Mouse (Mus musculus) kidney, adult 2 months (tissue): ENCODE results near the gene Dnajc7. TPM values are rescaled to one million over a fixed set of nuclear protein-coding genes. Genes with fewer than 3 reads are reported as not detected.

Experiments
- DNase-seq: peaks from one replicate; pipeline ENCODE4 v3.0.0; 2021
- H3K27ac ChIP-seq: fragments of 200-500 bp; 2 replicates; pipeline ENCODE4 v1.5.1; 2012; ENCODE audit warnings: low read depth, low read length, control low read depth, inconsistent platforms; ENCODE audit not compliant: insufficient read depth
- H3K27me3 ChIP-seq: fragments of 200-500 bp; replicated peaks from 2 replicates; pipeline ENCODE4 v1.6.1; 2012; ENCODE audit warnings: mild to moderate bottlenecking, moderate library complexity, low read length, inconsistent platforms; ENCODE audit not compliant: control insufficient read depth, insufficient read depth
- H3K36me3 ChIP-seq: fragments of 200-500 bp; 2 replicates; pipeline ENCODE4 v1.6.1; 2012; ENCODE audit warnings: mild to moderate bottlenecking, moderate library complexity, low read length, inconsistent platforms; ENCODE audit not compliant: control insufficient read depth, insufficient read depth
- H3K4me1 ChIP-seq: fragments of 200-500 bp; 2 replicates; pipeline ENCODE4 v1.6.1; 2011; ENCODE audit warnings: low read length; ENCODE audit not compliant: control insufficient read depth, insufficient read depth
- H3K4me3 ChIP-seq: fragments of 200-500 bp; 2 replicates; pipeline ENCODE4 v1.5.1; 2011; ENCODE audit warnings: mild to moderate bottlenecking, low read depth, low read length, control low read depth; ENCODE audit not compliant: insufficient read depth
- CTCF ChIP-seq: fragments of 200-500 bp; conservative IDR thresholded peaks from 2 replicates; pipeline ENCODE4 v1.5.1; 2011; ENCODE audit warnings: low read depth, mild to moderate bottlenecking, control low read depth, low read length, moderate library complexity, mixed read lengths; ENCODE audit not compliant: insufficient read depth, insufficient read length
- POLR2A ChIP-seq: fragments of 200-500 bp; IDR thresholded peaks from one replicate; pipeline ENCODE4 v1.6.1; 2011; ENCODE audit warnings: low read depth, low read length, control low read depth
- WGBS: fragments of 180-500 bp; shearing (Covaris S2); methylation state at CpG from one replicate; pipeline ENCODE4 v1.1.7; 2018; 5-methylcytosine and 5-hydroxymethylcytosine counted together
- polyA plus RNA-seq: library from polyadenylated mRNA; depleted of rRNA; stranded (reverse); fragments of >200 nt; gene quantifications from 2 replicates; pipeline ENCODE4 v1.2.3, GENCODE M21; 2012

Gene Dnajc7
- polyA plus RNA-seq, 1 experiment, result 45.6 TPM

GRCm38 (mm10) chr11:100574708-100575483 is 45.1 kb downstream of the Dnajc7 start, which contains the start of gene Cnp:
TSS of gene Cnp (plus strand) at chr11:100574904.
- Histone ChIP-seq H3K27ac (peak within 1 kb of the TSS; percentile 51), H3K27me3 (no peaks in the 10 kb centered on the region), H3K36me3 (no peaks in the 10 kb centered on the region), H3K4me3 (peak within 1 kb of the TSS; percentile 78), H3K4me1 (peaks cover 6% of the 10 kb centered on the region; the same call in 1 of the 2 replicates)
- TF ChIP-seq CTCF, result no peak
- no peak for TF ChIP-seq POLR2A
- under 1% methylated on average over 47 of the region's 47 CpGs for WGBS
- DNase-seq, result peak; percentile 88

- 49% methylated on average over 3 of the region's 3 CpGs for WGBS
- peak overlapping the region; percentile 78; the same call in 1 of the 2 replicates for H3K4me3 ChIP-seq
- peaks cover 6% of the 10 kb centered on the region; the same call in 1 of the 2 replicates for H3K4me1 ChIP-seq
- no peak for DNase-seq
- H3K27ac ChIP-seq, result peak overlapping the region; percentile 51
- H3K36me3 ChIP-seq, result no peaks in the 10 kb centered on the region
- no peaks in the 10 kb centered on the region for H3K27me3 ChIP-seq
- no peak for TF ChIP-seq CTCF
- TF ChIP-seq POLR2A, result no peak
Measured at GRCm38 (mm10) chr11:100574188-100574587, 45.8 kb downstream of the Dnajc7 start.

GRCm38 (mm10) chr11:100571202-100571567 is 48.8 kb downstream of the Dnajc7 start:
- Histone ChIP-seq H3K4me3 (peak overlapping the region; percentile 30), H3K27ac (no peak overlapping the region), H3K4me1 (peaks cover 10% of the 10 kb centered on the region; the same call in 1 of the 2 replicates), H3K27me3 (no peaks in the 10 kb centered on the region), H3K36me3 (no peaks in the 10 kb centered on the region)
- TF ChIP-seq CTCF (no peak), POLR2A (no peak)
- DNase-seq, result no peak
- 8% methylated on average over 16 of the region's 16 CpGs for WGBS

DNA sequence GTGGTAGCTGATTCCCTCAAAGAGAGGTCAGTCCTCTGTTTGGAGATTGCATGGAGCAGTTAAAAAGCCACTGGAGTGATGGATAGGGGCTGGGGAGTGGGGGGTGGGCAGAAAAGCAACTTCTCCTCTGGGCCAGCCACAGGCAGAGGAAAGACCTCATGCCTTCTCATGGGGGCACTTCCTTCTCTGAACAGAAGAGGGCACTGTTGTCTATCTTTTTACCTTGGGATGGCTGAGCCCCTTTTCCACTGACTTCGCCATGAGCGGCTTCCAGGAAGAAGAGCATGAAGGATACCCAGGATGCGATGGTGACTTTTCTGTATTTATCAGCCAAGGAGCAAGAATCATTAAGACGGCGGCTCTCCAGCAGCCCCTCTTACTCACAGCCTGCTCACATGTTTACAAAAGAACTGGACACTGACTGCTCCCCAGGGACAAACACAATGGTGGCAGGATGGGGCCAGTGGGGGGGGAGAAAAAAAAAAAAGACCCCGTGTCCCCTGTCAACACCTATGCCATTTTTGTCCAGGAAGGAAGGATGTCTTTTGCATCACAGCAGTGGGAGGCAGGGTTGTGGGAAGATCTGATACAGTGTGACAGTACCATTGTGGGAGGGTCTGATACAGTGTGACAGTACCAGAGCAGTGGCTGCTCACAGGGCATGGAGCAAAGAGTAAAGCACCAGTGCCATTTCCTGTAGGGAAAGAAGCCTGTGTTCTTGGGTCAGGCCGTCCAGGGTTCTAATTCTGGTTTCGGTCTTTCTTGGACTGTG is 49.4 kb downstream of the Dnajc7 start:
- 10% methylated on average over 8 of the region's 8 CpGs for WGBS

GRCm38 (mm10) chr11:100569789-100570188 is 50.2 kb downstream of the Dnajc7 start:
- H3K4me3 ChIP-seq, result no peak overlapping the region
- no peak overlapping the region for H3K27ac ChIP-seq
- H3K36me3 ChIP-seq, result no peaks in the 10 kb centered on the region
- DNase-seq, result no peak
- 64% methylated on average over 9 of the region's 9 CpGs for WGBS
- no peak for TF ChIP-seq CTCF
- TF ChIP-seq POLR2A, result no peak
- H3K27me3 ChIP-seq, result no peaks in the 10 kb centered on the region
- H3K4me1 ChIP-seq, result peaks cover 10% of the 10 kb centered on the region; the same call in 1 of the 2 replicates

More for the DNA sequence above, 49.4 kb downstream of the Dnajc7 start:
- H3K4me3 ChIP-seq, result peak overlapping the region; percentile 30
- H3K36me3 ChIP-seq, result no peaks in the 10 kb centered on the region
- TF ChIP-seq POLR2A (no peak), CTCF (peak; percentile 93)
- peak; percentile 82 for DNase-seq
- no peaks in the 10 kb centered on the region for H3K27me3 ChIP-seq
- H3K4me1 ChIP-seq, result peaks cover 10% of the 10 kb centered on the region; the same call in 1 of the 2 replicates
- H3K27ac ChIP-seq, result no peak overlapping the region

GRCm38 (mm10) chr11:100568692-100569091 is 51.3 kb downstream of the Dnajc7 start:
- no peaks in the 10 kb centered on the region for H3K36me3 ChIP-seq
- H3K27me3 ChIP-seq, result no peaks in the 10 kb centered on the region
- 90% methylated on average over 8 of the region's 8 CpGs for WGBS
- H3K27ac ChIP-seq, result no peak overlapping the region
- H3K4me1 ChIP-seq, result 0 out of 2 replicates have a peak, but pooled peaks cover 8% of the 10 kb centered on the region
- no peak for DNase-seq
- TF ChIP-seq CTCF, result no peak
- no peak for TF ChIP-seq POLR2A
- H3K4me3 ChIP-seq, result no peak overlapping the region

DNA sequence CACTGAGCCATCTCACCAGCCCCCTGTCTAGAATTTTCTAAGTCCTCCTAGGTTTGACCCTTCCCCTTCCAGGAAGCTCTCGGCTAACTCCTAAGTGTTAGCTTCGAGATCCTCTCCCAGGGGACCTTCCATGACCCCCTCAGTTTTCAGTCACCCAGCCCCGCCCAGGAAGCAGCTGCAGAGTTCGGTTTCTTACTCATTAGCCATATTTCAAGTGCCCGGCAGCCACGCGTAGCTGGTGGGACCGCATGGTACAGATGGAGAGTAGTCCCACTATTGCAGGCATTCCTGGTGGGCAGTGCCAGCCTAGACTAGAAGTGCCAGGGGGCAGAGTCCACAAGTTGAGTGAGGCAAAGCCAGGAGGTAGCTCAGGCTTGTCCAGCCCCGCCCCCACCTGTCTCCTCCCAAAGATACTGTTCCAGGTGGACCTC is 52.1 kb downstream of the Dnajc7 start:
- TF ChIP-seq CTCF, result no peak
- TF ChIP-seq POLR2A, result no peak
- Histone ChIP-seq H3K27ac (no peak overlapping the region), H3K36me3 (no peaks in the 10 kb centered on the region), H3K4me1 (0 out of 2 replicates have a peak, but pooled peaks cover 8% of the 10 kb centered on the region), H3K4me3 (no peak overlapping the region), H3K27me3 (no peaks in the 10 kb centered on the region)
- WGBS, result 19% methylated on average over 9 of the region's 9 CpGs
- DNase-seq, result peak; percentile 71
